Mouse (Mus musculus): Measurements from ENCODE around the gene BC052040. TPM values are rescaled to one million over a fixed set of nuclear protein-coding genes. Genes with fewer than 3 reads are reported as not detected.
A peak's percentile ranks its signal among the peaks of the same experiment; 100 is the strongest.

BC052040 gene
- polyA plus RNA-seq, 1 experiment from 2014 or later: 20.8 TPM

DNA sequence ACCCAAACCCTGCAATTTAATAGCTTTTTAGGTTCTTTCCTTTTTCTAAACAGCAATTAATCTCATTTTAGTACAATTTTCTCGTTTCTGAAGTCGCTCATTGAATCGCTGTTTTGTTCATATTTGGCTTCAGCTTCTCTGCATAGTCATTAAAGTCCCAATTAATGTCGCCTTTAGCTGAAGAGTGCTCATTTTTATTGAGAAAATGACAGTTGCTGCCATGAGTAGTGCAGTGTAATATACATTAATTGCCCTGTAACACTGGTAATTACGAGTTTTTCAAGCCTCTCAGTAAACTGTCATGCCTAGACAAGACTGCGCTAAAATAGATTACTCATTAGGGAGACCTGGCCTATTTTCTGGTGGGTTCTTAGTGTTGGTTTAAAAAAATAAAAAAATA lies 144.0 kb downstream of the BC052040 start:
- Histone ChIP-seq H3K27me3 (replicated peaks; ENCODE audit: low read depth, poor library complexity, severe bottlenecking) (peaks cover 61% of the 10 kb centered on the region), H3K4me1 (peaks cover 26% of the 10 kb centered on the region)

DNA sequence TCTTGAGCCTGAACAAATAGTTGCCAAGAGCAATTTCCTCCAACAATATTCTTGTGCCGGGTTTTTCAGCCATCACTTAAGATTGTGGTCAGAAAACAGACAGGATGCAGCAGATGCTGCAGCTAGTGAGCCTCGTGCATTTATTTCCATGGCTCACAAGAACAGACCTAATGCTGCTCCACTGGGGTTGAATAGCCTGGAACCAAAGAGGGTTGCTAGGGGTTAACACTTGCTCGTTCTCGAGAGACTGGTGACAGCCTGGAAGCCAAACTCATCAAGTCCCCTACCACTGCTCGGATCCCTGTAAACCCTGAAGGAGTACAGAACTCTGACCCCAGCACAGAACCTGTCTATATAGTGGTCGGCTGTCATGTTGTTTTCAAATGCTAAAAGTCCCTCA lies 144.4 kb downstream of the BC052040 start:
- Histone ChIP-seq H3K36me3 (replicated peaks) (peaks cover 7% of the 10 kb centered on the region), H3K4me1 (peaks cover 29% of the 10 kb centered on the region), H3K4me3 (no peak overlapping the region), H3K9me3 (peaks cover 3% of the 10 kb centered on the region; the same call in 1 of the 2 replicates), H3K27me3 (replicated peaks; ENCODE audit: low read depth, poor library complexity, severe bottlenecking) (peaks cover 65% of the 10 kb centered on the region), H3K27ac (replicated peaks) (no peak overlapping the region)
- no peak for DNase-seq (ENCODE audit: low spot score)
- WGBS: 44% methylated on average over 6 of the region's 6 CpGs

More for the DNA sequence above, 144.0 kb downstream of the BC052040 start:
- H3K4me3 ChIP-seq: no peak overlapping the region
- H3K27ac ChIP-seq (replicated peaks): no peak overlapping the region
- DNase-seq (ENCODE audit: low spot score): no peak
- peaks cover 7% of the 10 kb centered on the region; the same call in 1 of the 2 replicates for H3K9me3 ChIP-seq
- WGBS: 74% methylated on average over 6 of the region's 6 CpGs
- H3K36me3 ChIP-seq (replicated peaks): peaks cover 11% of the 10 kb centered on the region

DNA sequence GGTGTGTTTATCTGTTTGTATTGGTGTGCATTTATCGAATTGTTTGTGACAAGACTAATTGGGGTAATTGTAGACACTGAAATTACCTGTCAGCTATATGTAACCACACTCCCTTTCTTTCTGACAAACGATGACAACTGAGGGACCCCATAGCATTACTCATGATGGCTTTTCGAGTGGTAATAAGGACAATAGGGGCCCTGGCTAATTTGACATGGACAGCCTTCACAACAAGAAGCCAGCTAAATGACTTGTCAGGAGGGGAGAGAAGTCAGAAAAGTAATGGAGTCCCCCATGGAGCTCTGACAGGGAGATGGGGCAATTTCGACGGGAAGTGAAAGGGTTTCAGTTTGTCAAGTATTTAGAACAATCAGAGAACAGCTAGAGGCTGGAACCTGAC lies 145.3 kb downstream of the BC052040 start:
- Histone ChIP-seq H3K27ac (replicated peaks) (no peak overlapping the region), H3K27me3 (replicated peaks; ENCODE audit: low read depth, poor library complexity, severe bottlenecking) (peaks cover 74% of the 10 kb centered on the region), H3K36me3 (replicated peaks) (peaks cover 6% of the 10 kb centered on the region), H3K4me3 (no peak overlapping the region), H3K9me3 (0 out of 2 replicates have a peak, but pooled peaks cover 2% of the 10 kb centered on the region), H3K4me1 (peaks cover 32% of the 10 kb centered on the region)
- DNase-seq (ENCODE audit: low spot score): no peak
- WGBS: 63% methylated on average over 5 of the region's 5 CpGs

DNA sequence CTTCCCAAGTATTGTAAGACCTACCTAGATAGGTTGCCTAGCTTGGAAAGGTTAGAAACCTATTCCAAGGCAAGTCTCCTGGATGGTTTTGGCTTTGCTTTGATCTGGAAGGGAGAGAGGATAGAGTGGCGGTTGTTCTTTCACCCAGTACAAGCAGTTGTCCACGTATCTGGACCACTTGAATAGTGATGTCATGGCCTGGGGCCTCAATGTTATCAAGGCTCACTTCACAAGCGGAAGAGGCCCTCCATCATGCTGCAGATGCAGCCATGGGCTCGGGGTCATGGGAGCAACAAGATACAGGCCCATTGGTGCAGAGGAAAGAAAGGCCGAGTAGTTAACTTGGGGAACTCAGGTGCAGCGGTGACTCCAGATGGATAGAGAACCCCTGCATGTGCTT lies 147.1 kb downstream of the BC052040 start:
- WGBS: 89% methylated on average over 6 of the region's 6 CpGs
- Histone ChIP-seq H3K36me3 (replicated peaks) (peaks cover 6% of the 10 kb centered on the region), H3K4me1 (peaks cover 37% of the 10 kb centered on the region), H3K27ac (replicated peaks) (no peak overlapping the region), H3K27me3 (replicated peaks; ENCODE audit: low read depth, poor library complexity, severe bottlenecking) (peaks cover 72% of the 10 kb centered on the region), H3K4me3 (no peak overlapping the region), H3K9me3 (0 out of 2 replicates have a peak, but pooled peaks cover 2% of the 10 kb centered on the region)
- DNase-seq (ENCODE audit: low spot score): no peak

DNA sequence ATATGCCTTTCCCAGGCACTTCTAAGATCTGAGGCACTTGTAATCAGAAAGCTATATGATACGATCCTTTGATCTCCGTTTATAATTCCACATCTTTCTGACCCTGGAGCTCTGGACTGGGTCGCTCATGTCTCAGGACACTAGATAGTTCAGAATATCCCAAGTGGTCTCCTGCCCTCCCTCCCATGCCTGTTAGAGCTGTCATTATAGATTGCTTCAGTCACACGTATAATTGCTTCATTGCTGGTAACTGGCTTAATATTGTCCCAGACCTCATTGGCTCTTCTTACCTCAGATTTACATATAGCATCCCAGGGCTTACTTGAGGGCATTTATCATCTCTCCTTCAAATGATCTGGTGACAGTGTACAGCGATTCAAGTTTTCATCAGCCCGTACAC lies 149.0 kb downstream of the BC052040 start:
- Histone ChIP-seq H3K27ac (replicated peaks) (no peak overlapping the region), H3K4me3 (no peak overlapping the region), H3K4me1 (peaks cover 40% of the 10 kb centered on the region), H3K36me3 (replicated peaks) (peaks cover 6% of the 10 kb centered on the region), H3K9me3 (0 out of 2 replicates have a peak, but pooled peaks cover 2% of the 10 kb centered on the region), H3K27me3 (replicated peaks; ENCODE audit: low read depth, poor library complexity, severe bottlenecking) (peaks cover 82% of the 10 kb centered on the region)
- no peak for DNase-seq (ENCODE audit: low spot score)
- 78% methylated on average over 6 of the region's 6 CpGs for WGBS

DNA sequence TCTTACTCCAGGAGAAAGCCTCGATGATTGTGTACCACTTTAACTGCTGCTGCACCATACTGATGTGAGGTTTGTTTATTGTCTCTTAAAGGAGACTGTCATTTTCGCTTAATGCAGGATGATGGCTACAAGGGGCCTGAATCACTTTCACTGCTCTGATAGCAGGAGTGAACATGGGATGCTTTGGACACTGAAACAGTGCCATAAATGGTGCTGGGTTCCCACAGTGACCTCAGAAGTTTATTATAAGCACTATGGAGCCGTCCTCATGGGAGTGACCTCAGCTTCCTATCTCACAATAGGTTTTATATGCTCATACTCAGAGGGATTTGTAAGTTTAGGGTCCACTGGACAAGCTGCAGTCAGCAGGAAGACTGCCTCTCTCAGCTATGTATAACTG lies 149.7 kb downstream of the BC052040 start:
- no peak for DNase-seq (ENCODE audit: low spot score)
- Histone ChIP-seq H3K36me3 (replicated peaks) (peaks cover 6% of the 10 kb centered on the region), H3K27ac (replicated peaks) (0 out of 2 replicates have a peak overlapping the region, but pooled peaks have one; percentile 10), H3K4me1 (peaks cover 34% of the 10 kb centered on the region), H3K9me3 (0 out of 2 replicates have a peak, but pooled peaks cover 2% of the 10 kb centered on the region), H3K27me3 (replicated peaks; ENCODE audit: low read depth, poor library complexity, severe bottlenecking) (peaks cover 85% of the 10 kb centered on the region), H3K4me3 (no peak overlapping the region)
- 83% methylated on average over 3 of the region's 3 CpGs for WGBS

DNA sequence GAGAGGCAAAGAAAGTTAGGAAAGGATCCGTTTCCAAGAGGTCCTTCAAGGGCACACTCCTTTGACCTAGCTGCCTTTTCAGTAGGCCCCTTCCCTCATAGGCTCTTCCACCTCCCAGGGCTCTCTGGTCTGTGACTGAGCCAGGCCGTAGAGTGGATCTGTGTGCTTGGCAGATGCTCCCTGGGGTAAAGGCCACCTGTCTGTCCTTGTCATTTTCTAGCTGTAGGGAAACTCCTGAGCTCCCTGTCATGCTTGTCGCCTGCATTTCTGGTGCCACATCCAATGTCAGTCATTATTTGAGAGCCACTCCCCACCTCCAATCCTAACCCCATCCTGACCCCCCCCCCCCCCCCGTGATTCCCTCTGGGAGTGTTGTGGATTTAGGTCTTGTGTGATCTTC lies 151.1 kb downstream of the BC052040 start:
- 77% methylated on average over 4 of the region's 4 CpGs for WGBS
- Histone ChIP-seq H3K4me1 (peaks cover 37% of the 10 kb centered on the region), H3K9me3 (0 out of 2 replicates have a peak, but pooled peaks cover 2% of the 10 kb centered on the region), H3K4me3 (no peak overlapping the region), H3K27me3 (replicated peaks; ENCODE audit: low read depth, poor library complexity, severe bottlenecking) (peaks cover 75% of the 10 kb centered on the region), H3K36me3 (replicated peaks) (peaks cover 6% of the 10 kb centered on the region), H3K27ac (replicated peaks) (no peak overlapping the region)
- no peak for DNase-seq (ENCODE audit: low spot score)

DNA sequence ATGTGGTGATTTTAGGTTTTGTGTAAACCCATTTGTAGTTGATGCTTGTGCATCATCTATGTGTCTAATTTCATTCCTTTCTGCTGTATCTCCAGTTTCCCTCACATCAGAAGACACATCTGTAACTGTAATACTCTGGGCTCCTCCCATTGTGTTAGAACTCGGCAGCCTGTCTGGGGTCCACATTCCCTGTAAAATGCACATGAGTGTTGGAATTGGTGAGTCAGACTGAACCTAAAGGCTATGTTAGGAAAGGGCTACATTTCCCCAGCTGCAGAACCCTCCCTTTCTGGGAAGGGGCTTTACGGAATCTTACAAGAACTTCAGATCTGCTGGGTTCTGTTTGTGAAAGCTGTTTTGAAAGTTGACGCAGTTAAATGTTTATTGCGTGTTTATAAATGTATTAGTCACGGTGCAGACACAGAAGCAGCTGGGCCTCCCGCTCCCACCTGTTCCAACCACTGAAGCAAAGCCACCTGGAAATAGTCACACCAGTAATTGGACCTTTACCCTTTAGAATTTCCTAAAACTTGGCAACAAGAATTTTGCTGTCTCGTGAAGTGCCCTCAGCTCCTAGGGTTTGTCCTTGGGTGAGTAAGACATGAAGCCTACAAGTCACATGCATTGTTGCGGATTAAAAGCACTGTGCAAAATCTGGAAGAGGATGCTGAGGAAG lies 151.6 kb downstream of the BC052040 start:
- peaks cover 43% of the 10 kb centered on the region for H3K4me1 ChIP-seq
- peaks cover 69% of the 10 kb centered on the region for H3K27me3 ChIP-seq (replicated peaks; ENCODE audit: low read depth, poor library complexity, severe bottlenecking)
- no peak overlapping the region for H3K27ac ChIP-seq (replicated peaks)
- DNase-seq (ENCODE audit: low spot score): no peak
- H3K36me3 ChIP-seq (replicated peaks): peaks cover 2% of the 10 kb centered on the region
- no peak overlapping the region for H3K4me3 ChIP-seq
- WGBS: 82% methylated on average over 8 of the region's 8 CpGs
- 0 out of 2 replicates have a peak, but pooled peaks cover under 1% of the 10 kb centered on the region for H3K9me3 ChIP-seq

DNA sequence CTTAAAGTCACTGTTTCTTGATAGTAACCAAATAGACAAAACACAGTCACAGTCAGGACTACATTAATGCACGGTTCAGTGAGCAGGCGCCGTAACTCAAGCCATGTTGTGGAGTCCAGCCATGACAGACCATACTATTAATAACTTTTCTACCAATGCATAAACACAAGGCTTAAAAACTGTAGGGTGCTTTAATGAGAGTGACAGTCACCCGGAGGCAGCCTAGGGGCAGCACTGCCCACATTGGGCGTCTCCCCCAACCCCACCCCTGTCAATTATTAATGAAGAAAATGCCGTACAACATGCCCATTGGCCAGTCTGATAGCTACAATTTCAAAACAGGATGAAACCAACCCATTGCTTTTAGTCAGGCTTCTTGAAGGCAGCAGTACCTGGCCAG lies 153.3 kb downstream of the BC052040 start:
- no peak overlapping the region for H3K4me3 ChIP-seq
- peaks cover 47% of the 10 kb centered on the region for H3K4me1 ChIP-seq
- H3K27ac ChIP-seq (replicated peaks): no peak overlapping the region
- DNase-seq (ENCODE audit: low spot score): no peak
- WGBS: 90% methylated on average over 6 of the region's 6 CpGs
- no peaks in the 10 kb centered on the region for H3K36me3 ChIP-seq (replicated peaks)
- peaks cover 60% of the 10 kb centered on the region for H3K27me3 ChIP-seq (replicated peaks; ENCODE audit: low read depth, poor library complexity, severe bottlenecking)
- H3K9me3 ChIP-seq: no peaks in the 10 kb centered on the region

DNA sequence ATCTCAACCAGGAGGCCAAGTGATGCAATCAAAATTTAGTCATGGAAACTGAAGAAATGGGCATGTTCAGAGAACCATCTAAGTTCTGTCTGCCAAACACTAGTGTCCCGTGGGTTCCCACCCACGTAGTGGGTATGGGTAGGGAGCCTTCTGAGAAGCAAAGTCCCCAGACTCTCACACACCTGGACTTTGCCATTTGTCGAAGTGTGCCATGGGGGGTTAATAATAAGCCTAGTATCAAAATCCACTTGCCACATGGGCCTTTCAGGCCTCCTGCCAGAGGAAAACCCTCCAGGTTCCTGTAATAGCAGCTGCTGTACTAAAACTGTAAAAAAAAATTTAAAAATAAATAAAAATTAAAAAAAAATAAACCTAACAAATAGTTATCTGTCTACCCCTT lies 154.9 kb downstream of the BC052040 start:
- Histone ChIP-seq H3K27ac (replicated peaks) (no peak overlapping the region), H3K27me3 (replicated peaks; ENCODE audit: low read depth, poor library complexity, severe bottlenecking) (peaks cover 60% of the 10 kb centered on the region), H3K9me3 (no peaks in the 10 kb centered on the region), H3K4me3 (no peak overlapping the region), H3K4me1 (peaks cover 36% of the 10 kb centered on the region), H3K36me3 (replicated peaks) (no peaks in the 10 kb centered on the region)
- WGBS: 93% methylated on average over 3 of the region's 3 CpGs
- no peak for DNase-seq (ENCODE audit: low spot score)

DNA sequence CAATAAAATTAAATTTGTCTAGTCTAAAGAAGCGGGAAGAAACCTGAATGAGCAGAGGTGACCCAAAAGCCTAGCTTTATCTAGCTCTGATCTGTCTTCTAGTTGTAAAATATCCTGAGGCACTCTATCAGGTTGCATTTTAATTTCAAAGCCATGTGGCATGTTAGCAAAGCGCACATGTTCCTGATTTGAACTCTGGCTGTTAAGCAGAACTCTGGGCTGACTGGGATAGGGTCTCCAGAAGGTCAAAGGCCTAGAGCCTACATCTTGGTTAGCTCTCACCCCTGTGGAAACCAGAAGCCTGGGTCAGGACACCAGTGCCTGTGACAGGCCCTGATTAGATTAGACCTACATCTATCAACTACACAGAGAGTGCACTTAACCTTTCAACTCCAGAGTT lies 156.4 kb downstream of the BC052040 start:
- Histone ChIP-seq H3K4me1 (peaks cover 40% of the 10 kb centered on the region), H3K4me3 (no peak overlapping the region), H3K27ac (replicated peaks) (no peak overlapping the region), H3K36me3 (replicated peaks) (no peaks in the 10 kb centered on the region), H3K27me3 (replicated peaks; ENCODE audit: low read depth, poor library complexity, severe bottlenecking) (peaks cover 59% of the 10 kb centered on the region), H3K9me3 (no peaks in the 10 kb centered on the region)
- DNase-seq (ENCODE audit: low spot score): peak; percentile 69
- WGBS: 25% methylated on average over 2 of the region's 2 CpGs

DNA sequence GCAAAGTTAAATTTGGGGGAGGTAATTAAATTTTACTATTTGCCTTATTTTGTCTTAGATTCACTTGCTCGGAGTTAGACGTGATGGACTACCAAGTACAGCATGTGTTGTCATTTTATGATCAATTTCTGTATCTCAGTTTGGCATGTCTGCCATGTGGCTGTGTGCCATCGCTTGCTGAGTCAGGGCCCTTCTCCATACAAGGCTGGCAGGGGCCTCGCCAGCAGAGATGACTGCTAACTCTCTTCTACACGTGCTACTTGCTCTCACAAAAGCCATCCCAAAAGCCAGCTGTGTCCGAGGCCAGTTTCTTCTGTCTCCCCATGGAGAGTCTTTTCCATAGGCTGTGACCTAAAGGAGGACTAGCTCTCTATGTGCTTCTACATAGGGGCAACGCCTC lies 160.5 kb downstream of the BC052040 start:
- no peak overlapping the region for H3K27ac ChIP-seq (replicated peaks)
- peaks cover 39% of the 10 kb centered on the region for H3K27me3 ChIP-seq (replicated peaks; ENCODE audit: low read depth, poor library complexity, severe bottlenecking)
- DNase-seq (ENCODE audit: low spot score): no peak
- H3K4me3 ChIP-seq: no peak overlapping the region
- peaks cover 30% of the 10 kb centered on the region for H3K4me1 ChIP-seq
- H3K9me3 ChIP-seq: no peaks in the 10 kb centered on the region
- H3K36me3 ChIP-seq (replicated peaks): no peaks in the 10 kb centered on the region
- WGBS: 84% methylated on average over 7 of the region's 7 CpGs

DNA sequence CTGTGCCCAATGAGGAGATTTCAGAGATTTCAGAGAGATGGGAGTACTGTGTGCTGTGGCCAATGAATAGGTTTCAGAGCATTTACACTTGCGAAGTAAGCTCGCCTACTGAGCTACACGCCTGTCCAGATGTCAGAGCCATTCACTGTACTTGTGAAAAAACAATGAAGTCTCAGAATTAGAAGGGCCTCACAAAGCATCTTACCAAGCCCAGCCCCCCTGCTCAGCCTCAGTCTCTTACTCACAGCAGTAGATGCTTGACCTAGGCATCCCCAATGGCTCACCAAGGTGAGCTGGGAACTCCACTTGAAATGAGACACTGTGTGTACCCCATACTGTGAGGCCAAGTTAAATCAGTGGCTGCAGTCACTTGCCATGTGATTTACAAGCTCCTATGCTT lies 166.1 kb downstream of the BC052040 start:
- WGBS: 85% methylated on average over 3 of the region's 3 CpGs
- DNase-seq (ENCODE audit: low spot score): no peak
- Histone ChIP-seq H3K27me3 (replicated peaks; ENCODE audit: low read depth, poor library complexity, severe bottlenecking) (peaks cover 16% of the 10 kb centered on the region), H3K9me3 (no peaks in the 10 kb centered on the region), H3K4me3 (no peak overlapping the region), H3K27ac (replicated peaks) (no peak overlapping the region), H3K4me1 (peaks cover 11% of the 10 kb centered on the region; the same call in 1 of the 2 replicates), H3K36me3 (replicated peaks) (no peaks in the 10 kb centered on the region)
